Mouse (Mus musculus) embryonic facial prominence, embryonic 13.5 days (tissue): ENCODE measurements around the gene Fam3c. TPM values are rescaled to one million over a fixed set of nuclear protein-coding genes. Genes with fewer than 3 reads are reported as not detected.
"Not testable (repeated sequence)": the region's sequence is repeated elsewhere in the genome, so short reads cannot be mapped to it uniquely, and the experiment has no call there.

Experiments used
- ATAC-seq: fragments of 200-750 bp; cut with Nextera tagmentation; 2 replicates; pipeline ENCODE4 v1.8.0; 2017; ENCODE audit warnings: low read depth; ENCODE audit not compliant: insufficient number of reproducible peaks, insufficient read depth, low FRiP score, low TSS enrichment
- H3K27ac ChIP-seq: fragments of 300-500 bp; sonication (generic); 2 replicates; pipeline ENCODE4 v1.5.1; 2015; ENCODE audit warnings: moderate library complexity, mild to moderate bottlenecking, inconsistent platforms
- H3K27me3 ChIP-seq: fragments of 300-500 bp; sonication (generic); 2 replicates; pipeline ENCODE4 v1.6.1; 2015; ENCODE audit warnings: mild to moderate bottlenecking, inconsistent platforms
- H3K36me3 ChIP-seq: fragments of 300-500 bp; sonication (generic); 2 replicates; pipeline ENCODE4 v1.6.1; 2015; ENCODE audit warnings: mild to moderate bottlenecking, inconsistent platforms
- H3K4me1 ChIP-seq: fragments of 300-500 bp; sonication (generic); 2 replicates; pipeline ENCODE4 v1.6.1; 2015; ENCODE audit warnings: inconsistent platforms
- H3K4me2 ChIP-seq: fragments of 300-500 bp; sonication (generic); 2 replicates; pipeline ENCODE4 v1.6.1; 2015; ENCODE audit warnings: moderate library complexity, mild to moderate bottlenecking, inconsistent platforms
- H3K4me3 ChIP-seq: fragments of 300-500 bp; sonication (generic); 2 replicates; pipeline ENCODE4 v1.5.1; 2015; ENCODE audit warnings: mild to moderate bottlenecking, inconsistent platforms
- H3K9ac ChIP-seq: fragments of 300-500 bp; sonication (generic); 2 replicates; pipeline ENCODE4 v1.6.1; 2015; ENCODE audit warnings: mild to moderate bottlenecking, inconsistent platforms
- H3K9me3 ChIP-seq: fragments of 300-500 bp; sonication (generic); 2 replicates; pipeline ENCODE4 v1.6.1; 2016; ENCODE audit warnings: inconsistent platforms
- WGBS: fragments of 180-500 bp; shearing (Covaris S2); methylation state at CpG from one replicate; pipeline ENCODE4 v1.1.7; 2015; ENCODE audit warnings: mixed read lengths; 5-methylcytosine and 5-hydroxymethylcytosine counted together
- polyA plus RNA-seq: library from polyadenylated mRNA; unstranded; fragments of >200 nt; fragmentation: Nextera tagmentation; extraction: Ambion mirVana; gene quantifications from 2 replicates; pipeline ENCODE4 v1.2.1, GENCODE M21; 2015

The Fam3c gene
- polyA plus RNA-seq, 1 experiment from 2014 or later = 57.5 TPM

GRCm38 (mm10) chr6:22288737-22289460 lies 67.1 kb downstream of the Fam3c start:
- H3K4me3 ChIP-seq = peak overlapping the region; percentile 50
- under 1% methylated on average over 38 of the region's 38 CpGs for WGBS
- H3K36me3 ChIP-seq = no peaks in the 10 kb centered on the region
- H3K4me2 ChIP-seq = peak overlapping the region; percentile 85
- peak; percentile 44; the same call in 1 of the 2 replicates for ATAC-seq
- no peaks in the 10 kb centered on the region for H3K9me3 ChIP-seq
- peaks cover 23% of the 10 kb centered on the region for H3K4me1 ChIP-seq
- H3K27ac ChIP-seq = no peak overlapping the region
- H3K9ac ChIP-seq = peak overlapping the region; percentile 63
- peaks cover 56% of the 10 kb centered on the region for H3K27me3 ChIP-seq

- Histone ChIP-seq H3K9ac (peak within 1 kb of the TSS; percentile 63), H3K4me2 (peak within 1 kb of the TSS; percentile 85), H3K4me1 (peaks cover 23% of the 10 kb centered on the region), H3K27me3 (peaks cover 51% of the 10 kb centered on the region), H3K4me3 (peak within 1 kb of the TSS; percentile 50), H3K27ac (no peak within 1 kb of the TSS), H3K9me3 (no peaks in the 10 kb centered on the region), H3K36me3 (no peaks in the 10 kb centered on the region)
- under 1% methylated on average over 20 of the region's 20 CpGs for WGBS
- ATAC-seq = peak; percentile 77
Measured at GRCm38 (mm10) chr6:22288004-22288736, 67.9 kb downstream of the Fam3c start, which contains the start of gene Wnt16. Wnt16 (plus strand) TSS chr6:22288227.

- peaks cover 14% of the 10 kb centered on the region for H3K27me3 ChIP-seq
- H3K9ac ChIP-seq = no peak overlapping the region
- no peaks in the 10 kb centered on the region for H3K9me3 ChIP-seq
- H3K4me2 ChIP-seq = no peak overlapping the region
- peaks cover 16% of the 10 kb centered on the region for H3K4me1 ChIP-seq
- H3K36me3 ChIP-seq = no peaks in the 10 kb centered on the region
- H3K4me3 ChIP-seq = no peak overlapping the region
- WGBS = 91% methylated on average over 4 of the region's 4 CpGs
- no peak for ATAC-seq
- no peak overlapping the region for H3K27ac ChIP-seq
Measured at GRCm38 (mm10) chr6:22282405-22282804, 73.6 kb downstream of the Fam3c start.

GRCm38 (mm10) chr6:22280217-22280861 lies 75.7 kb downstream of the Fam3c start:
- Histone ChIP-seq H3K9me3 (no peaks in the 10 kb centered on the region), H3K27me3 (no peaks in the 10 kb centered on the region), H3K4me2 (peak overlapping the region; percentile 52), H3K4me3 (0 out of 2 replicates have a peak overlapping the region, but pooled peaks have one; percentile 5), H3K27ac (peak overlapping the region; percentile 55), H3K4me1 (peaks cover 16% of the 10 kb centered on the region), H3K36me3 (no peaks in the 10 kb centered on the region), H3K9ac (no peak overlapping the region)
- 0 out of 2 replicates have a peak, but pooled peaks have one; percentile 76 for ATAC-seq
- WGBS = 15% methylated on average over 14 of the region's 14 CpGs

GRCm38 (mm10) chr6:22277941-22278340 lies 78.1 kb downstream of the Fam3c start:
- ATAC-seq = no peak

GRCm38 (mm10) chr6:22269840-22270521 lies 86.1 kb downstream of the Fam3c start:
- H3K4me2 ChIP-seq = no peak overlapping the region
- no peaks in the 10 kb centered on the region for H3K36me3 ChIP-seq
- no peak overlapping the region for H3K4me3 ChIP-seq
- no peak overlapping the region for H3K27ac ChIP-seq
- 57% methylated on average over 8 of the region's 8 CpGs for WGBS
- no peaks in the 10 kb centered on the region for H3K27me3 ChIP-seq
- H3K9me3 ChIP-seq = no peaks in the 10 kb centered on the region
- no peak for ATAC-seq
- no peak overlapping the region for H3K9ac ChIP-seq
- no peaks in the 10 kb centered on the region for H3K4me1 ChIP-seq

More at GRCm38 (mm10) chr6:22277941-22278340, 78.1 kb downstream of the Fam3c start:
- Histone ChIP-seq H3K4me3 (no peak overlapping the region), H3K27me3 (no peaks in the 10 kb centered on the region), H3K9ac (no peak overlapping the region), H3K27ac (no peak overlapping the region), H3K4me2 (no peak overlapping the region), H3K4me1 (peaks cover 16% of the 10 kb centered on the region), H3K9me3 (no peaks in the 10 kb centered on the region), H3K36me3 (no peaks in the 10 kb centered on the region)
- 86% methylated on average over 3 of the region's 3 CpGs for WGBS

GRCm38 (mm10) chr6:22268677-22269076 lies 87.4 kb downstream of the Fam3c start:
- Histone ChIP-seq H3K27ac (no peak overlapping the region), H3K4me2 (no peak overlapping the region), H3K4me3 (no peak overlapping the region), H3K9me3 (no peaks in the 10 kb centered on the region), H3K4me1 (no peaks in the 10 kb centered on the region), H3K9ac (no peak overlapping the region), H3K27me3 (no peaks in the 10 kb centered on the region), H3K36me3 (no peaks in the 10 kb centered on the region)
- no peak for ATAC-seq

- no peaks in the 10 kb centered on the region for H3K27me3 ChIP-seq
- no peak for ATAC-seq
- no peaks in the 10 kb centered on the region for H3K9me3 ChIP-seq
- WGBS = 48% methylated on average over 5 of the region's 5 CpGs
- no peak overlapping the region for H3K27ac ChIP-seq
- no peaks in the 10 kb centered on the region for H3K36me3 ChIP-seq
- no peak overlapping the region for H3K4me3 ChIP-seq
- no peaks in the 10 kb centered on the region for H3K4me1 ChIP-seq
- no peak overlapping the region for H3K9ac ChIP-seq
- H3K4me2 ChIP-seq = no peak overlapping the region
Measured at GRCm38 (mm10) chr6:22267807-22268667, 88.0 kb downstream of the Fam3c start.

GRCm38 (mm10) chr6:22266018-22266417 lies 90.0 kb downstream of the Fam3c start:
- Histone ChIP-seq H3K4me2 (no peak overlapping the region), H3K9me3 (no peaks in the 10 kb centered on the region), H3K36me3 (no peaks in the 10 kb centered on the region), H3K27me3 (no peaks in the 10 kb centered on the region), H3K27ac (no peak overlapping the region), H3K4me3 (no peak overlapping the region), H3K9ac (no peak overlapping the region), H3K4me1 (no peaks in the 10 kb centered on the region)
- ATAC-seq = no peak
- WGBS = 86% methylated on average over 4 of the region's 4 CpGs

GRCm38 (mm10) chr6:22264094-22264493 lies 91.9 kb downstream of the Fam3c start:
- 90% methylated on average over 8 of the region's 8 CpGs for WGBS
- not testable (repeated sequence) for H3K27ac ChIP-seq, H3K4me2 ChIP-seq, ATAC-seq, H3K4me3 ChIP-seq, H3K9me3 ChIP-seq, H3K36me3 ChIP-seq, H3K27me3 ChIP-seq, H3K9ac ChIP-seq, H3K4me1 ChIP-seq
